Mouse (Mus musculus) ES-Bruce4 (cell line): ENCODE results near the gene Dnaja3. TPM values are rescaled to one million over a fixed set of nuclear protein-coding genes. Genes with fewer than 3 reads are reported as not detected.
A peak's percentile ranks its signal among the peaks of the same experiment; 100 is the strongest.
"Not testable (repeated sequence)": the region's sequence is repeated elsewhere in the genome, so short reads cannot be mapped to it uniquely, and the experiment has no call there.

Source experiments
- H3K27ac ChIP-seq: 2 replicates; pipeline ENCODE4 v1.5.1; 2012; ENCODE audit warnings: low read length, inconsistent platforms; ENCODE audit not compliant: insufficient read depth
- H3K27me3 ChIP-seq: 2 replicates; pipeline ENCODE4 v1.6.1; 2012; ENCODE audit warnings: mild to moderate bottlenecking, low read length, inconsistent platforms; ENCODE audit not compliant: control insufficient read depth, poor library complexity, insufficient read depth, severe bottlenecking
- H3K36me3 ChIP-seq: 2 replicates; pipeline ENCODE4 v1.6.1; 2012; ENCODE audit warnings: inconsistent platforms, mild to moderate bottlenecking, low read length, moderate library complexity; ENCODE audit not compliant: control insufficient read depth, poor library complexity, insufficient read depth, severe bottlenecking
- H3K4me1 ChIP-seq: one replicate; pipeline ENCODE4 v1.8.1; 2011; ENCODE audit warnings: low read length; ENCODE audit not compliant: control insufficient read depth, insufficient read depth
- H3K4me3 ChIP-seq: 2 replicates; pipeline ENCODE4 v1.5.1; 2011; ENCODE audit warnings: low read depth, mild to moderate bottlenecking, low read length
- H3K9ac ChIP-seq: 2 replicates; pipeline ENCODE4 v1.6.1; 2012; ENCODE audit warnings: low read depth, mild to moderate bottlenecking, inconsistent platforms; ENCODE audit not compliant: poor library complexity, severe bottlenecking
- H3K9me3 ChIP-seq: replicated peaks from 2 replicates; pipeline ENCODE4 v1.6.1; 2012; ENCODE audit warnings: mild to moderate bottlenecking, low read length, inconsistent platforms; ENCODE audit not compliant: control insufficient read depth, poor library complexity, insufficient read depth, severe bottlenecking
- CTCF ChIP-seq: IDR thresholded peaks from one replicate; pipeline ENCODE4 v1.8.1; 2011; ENCODE audit warnings: low read depth, low read length
- EP300 ChIP-seq: IDR thresholded peaks from 2 replicates; pipeline ENCODE4 v1.6.1; 2011; ENCODE audit warnings: low read depth, low read length; ENCODE audit not compliant: insufficient read depth
- POLR2A ChIP-seq: IDR thresholded peaks from one replicate; pipeline ENCODE4 v1.8.1; 2011; ENCODE audit warnings: low read length; ENCODE audit not compliant: insufficient read depth
- polyA plus RNA-seq: library from polyadenylated mRNA; stranded (reverse); fragments of >200 nt; gene quantifications from 2 replicates; pipeline ENCODE4 v1.2.4, GENCODE M21; 2011; ENCODE audit warnings: low read depth; ENCODE audit not compliant: missing spikeins, insufficient read depth, insufficient read length

Dnaja3 gene
- polyA plus RNA-seq, 1 experiment = 55.9 TPM

GRCm38 (mm10) chr16:4683581-4684456 lies 44.0 kb downstream of the Dnaja3 start:
- no peaks in the 10 kb centered on the region for H3K4me1 ChIP-seq
- TF ChIP-seq CTCF (no peak), POLR2A (no peak), EP300 (no peak)
- peak overlapping the region; percentile 82 for H3K4me3 ChIP-seq
- H3K36me3 ChIP-seq = peaks cover 13% of the 10 kb centered on the region
- no peaks in the 10 kb centered on the region for H3K9me3 ChIP-seq
- H3K27ac ChIP-seq = peak overlapping the region; percentile 81
- H3K27me3 ChIP-seq = no peaks in the 10 kb centered on the region
- peak overlapping the region; percentile 78 for H3K9ac ChIP-seq

GRCm38 (mm10) chr16:4684457-4684791 lies 44.6 kb downstream of the Dnaja3 start:
- H3K4me3 ChIP-seq = peak overlapping the region; percentile 82
- TF ChIP-seq CTCF (no peak), EP300 (no peak), POLR2A (no peak)
- H3K27ac ChIP-seq = no peak overlapping the region
- peak overlapping the region; percentile 78 for H3K9ac ChIP-seq
- no peaks in the 10 kb centered on the region for H3K27me3 ChIP-seq
- H3K9me3 ChIP-seq = no peaks in the 10 kb centered on the region
- H3K36me3 ChIP-seq = peaks cover 19% of the 10 kb centered on the region
- H3K4me1 ChIP-seq = no peaks in the 10 kb centered on the region

GRCm38 (mm10) chr16:4689371-4689770 lies 49.6 kb downstream of the Dnaja3 start:
- peaks cover 61% of the 10 kb centered on the region for H3K36me3 ChIP-seq
- H3K4me1 ChIP-seq, H3K4me3 ChIP-seq, H3K9me3 ChIP-seq, H3K9ac ChIP-seq, H3K27ac ChIP-seq, H3K27me3 ChIP-seq: not testable (repeated sequence)

- Histone ChIP-seq H3K36me3 (peaks cover 62% of the 10 kb centered on the region), H3K27me3 (no peaks in the 10 kb centered on the region)
Observed at GRCm38 (mm10) chr16:4701211-4701610, 61.4 kb downstream of the Dnaja3 start.

GRCm38 (mm10) chr16:4702646-4703045 lies 62.9 kb downstream of the Dnaja3 start:
- TF ChIP-seq POLR2A (no peak), EP300 (peak; percentile 94)
- Histone ChIP-seq H3K27me3 (no peaks in the 10 kb centered on the region), H3K9me3 (no peaks in the 10 kb centered on the region), H3K4me3 (no peak overlapping the region), H3K9ac (no peak overlapping the region), H3K27ac (peak overlapping the region; percentile 41; the same call in 1 of the 2 replicates), H3K36me3 (peaks cover 66% of the 10 kb centered on the region), H3K4me1 (no peaks in the 10 kb centered on the region)

More at GRCm38 (mm10) chr16:4701211-4701610, 61.4 kb downstream of the Dnaja3 start:
- Histone ChIP-seq H3K27ac (peak overlapping the region; percentile 28; the same call in 1 of the 2 replicates), H3K9me3 (no peaks in the 10 kb centered on the region), H3K9ac (no peak overlapping the region), H3K4me1 (no peaks in the 10 kb centered on the region), H3K4me3 (no peak overlapping the region)
- TF ChIP-seq CTCF (no peak), EP300 (no peak), POLR2A (no peak)

GRCm38 (mm10) chr16:4705541-4705940 lies 65.8 kb downstream of the Dnaja3 start:
- Histone ChIP-seq H3K36me3 (peaks cover 53% of the 10 kb centered on the region), H3K4me3 (no peak overlapping the region), H3K27me3 (no peaks in the 10 kb centered on the region), H3K4me1 (no peaks in the 10 kb centered on the region), H3K27ac (no peak overlapping the region), H3K9ac (no peak overlapping the region), H3K9me3 (no peaks in the 10 kb centered on the region)
- TF ChIP-seq POLR2A = no peak
- TF ChIP-seq EP300 = no peak
- TF ChIP-seq CTCF = no peak
